Mouse (Mus musculus) myocyte (in vitro differentiated cells): ENCODE measurements at regions not wholly inside any gene's neighbourhood (a gene's known extent, or its start where the extent isn't known, plus 50 kb on each side); places are given as distances from the start of the nearest gene placed in this dataset.

ENCODE experiments used
- H3K27me3 ChIP-seq: one replicate; pipeline ENCODE4 v1.6.1; 2011; ENCODE audit not compliant: control insufficient read depth, insufficient read depth, insufficient read length
- H3K36me3 ChIP-seq: one replicate; pipeline ENCODE4 v1.6.1; 2011; ENCODE audit not compliant: control insufficient read depth, insufficient read depth
- H3K4me2 ChIP-seq: one replicate; pipeline ENCODE4 v1.6.1; 2011; ENCODE audit warnings: low read depth, control low read depth
- H3K4me3 ChIP-seq: one replicate; pipeline ENCODE4 v1.5.1; 2011; ENCODE audit warnings: mild to moderate bottlenecking, control low read depth, moderate library complexity
- H3K79me2 ChIP-seq: one replicate; pipeline ENCODE4 v1.6.1; 2011; ENCODE audit not compliant: control insufficient read depth, insufficient read depth
- H3ac ChIP-seq: one replicate; pipeline ENCODE4 v1.6.1; 2011; ENCODE audit not compliant: control insufficient read depth, insufficient read length
- CEBPB ChIP-seq: IDR thresholded peaks from 2 replicates; pipeline ENCODE4 v1.6.1; 2011; ENCODE audit warnings: mild to moderate bottlenecking, moderate library complexity; ENCODE audit not compliant: poor library complexity, insufficient read depth, severe bottlenecking
- E2F4 ChIP-seq: IDR thresholded peaks from one replicate; pipeline ENCODE4 v1.6.1; 2011; ENCODE audit warnings: mild to moderate bottlenecking, control low read depth, moderate library complexity; ENCODE audit not compliant: insufficient read depth
- MAX ChIP-seq: IDR thresholded peaks from one replicate; pipeline ENCODE4 v1.6.1; 2011; ENCODE audit warnings: low read depth, mild to moderate bottlenecking, control low read depth
- MYOD1 ChIP-seq, 3 experiments: IDR thresholded peaks; one replicate each; pipeline ENCODE4 v1.6.1; 2011; ENCODE audit warnings: control low read depth in 2 of 3, low read depth in 2 of 3, mild to moderate bottlenecking in 2 of 3, moderate library complexity in 1 of 3; ENCODE audit not compliant: insufficient read length in 2 of 3, control insufficient read depth in 1 of 3
- MYOG ChIP-seq, 3 experiments: IDR thresholded peaks; one replicate each; pipeline ENCODE4 v1.6.1; 2011; ENCODE audit warnings: control low read depth in 2 of 3, low read depth in 2 of 3, mild to moderate bottlenecking in 2 of 3; ENCODE audit not compliant: insufficient read length in 2 of 3, control insufficient read depth in 1 of 3, insufficient read depth in 1 of 3
- POLR2A ChIP-seq: IDR thresholded peaks from one replicate; pipeline ENCODE4 v1.6.1; 2011; ENCODE audit warnings: low read depth, mild to moderate bottlenecking, control low read depth, moderate library complexity; ENCODE audit not compliant: insufficient read length
- POLR2AphosphoS2 ChIP-seq: IDR thresholded peaks from one replicate; pipeline ENCODE4 v1.6.1; 2011; ENCODE audit warnings: low read depth, control low read depth; ENCODE audit not compliant: insufficient read length
- REST ChIP-seq: IDR thresholded peaks from one replicate; pipeline ENCODE4 v1.6.1; 2011; ENCODE audit warnings: mild to moderate bottlenecking, control low read depth, moderate library complexity; ENCODE audit not compliant: insufficient read depth, insufficient read length
- SRF ChIP-seq: IDR thresholded peaks from one replicate; pipeline ENCODE4 v1.6.1; 2011; ENCODE audit warnings: low read depth; ENCODE audit not compliant: control insufficient read depth, insufficient read length
- TCF12 ChIP-seq: IDR thresholded peaks from one replicate; pipeline ENCODE4 v1.6.1; 2011; ENCODE audit warnings: mild to moderate bottlenecking, control low read depth; ENCODE audit not compliant: poor library complexity, insufficient read depth, severe bottlenecking
- TCF3 ChIP-seq: IDR thresholded peaks from one replicate; pipeline ENCODE4 v1.6.1; 2011; ENCODE audit warnings: low read depth, control low read depth; ENCODE audit not compliant: insufficient read length
- USF1 ChIP-seq: IDR thresholded peaks from one replicate; pipeline ENCODE4 v1.6.1; 2011; ENCODE audit warnings: low read depth, mild to moderate bottlenecking, control low read depth, moderate library complexity

DNA sequence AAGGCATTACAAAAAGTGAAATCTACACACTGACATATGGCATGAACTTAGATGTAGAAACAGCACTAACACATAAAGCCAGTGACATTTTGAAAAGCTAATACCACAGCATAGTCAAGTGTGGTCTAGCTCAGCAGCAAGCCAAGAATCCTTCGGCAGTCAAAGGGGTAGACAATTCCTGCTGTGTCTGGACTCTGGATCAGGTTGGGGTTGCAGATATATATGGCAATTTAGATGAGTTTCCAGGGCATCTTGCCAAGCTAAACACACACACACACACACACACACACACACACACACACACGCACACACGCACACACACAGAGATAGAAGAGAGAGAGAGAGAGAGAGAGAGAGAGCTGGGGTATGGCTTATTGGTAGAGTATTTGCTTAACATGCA is 118.2 kb downstream of the Chst1 start:
- Histone ChIP-seq H3K4me3 (no peak overlapping the region), H3K79me2 (no peaks in the 10 kb centered on the region), H3K36me3 (no peaks in the 10 kb centered on the region), H3ac (no peak overlapping the region), H3K27me3 (no peaks in the 10 kb centered on the region), H3K4me2 (no peak overlapping the region)
- TF ChIP-seq CEBPB (no peak), USF1 (no peak), MYOD1 (IDR thresholded peaks at IDR 0.05; ENCODE audit: control insufficient read depth in 1 of 3, insufficient read length in 2 of 3, low read depth in 2 of 3) (no peak), E2F4 (no peak), POLR2AphosphoS2 (no peak), REST (no peak), POLR2A (no peak), MAX (no peak), TCF3 (no peak)

DNA sequence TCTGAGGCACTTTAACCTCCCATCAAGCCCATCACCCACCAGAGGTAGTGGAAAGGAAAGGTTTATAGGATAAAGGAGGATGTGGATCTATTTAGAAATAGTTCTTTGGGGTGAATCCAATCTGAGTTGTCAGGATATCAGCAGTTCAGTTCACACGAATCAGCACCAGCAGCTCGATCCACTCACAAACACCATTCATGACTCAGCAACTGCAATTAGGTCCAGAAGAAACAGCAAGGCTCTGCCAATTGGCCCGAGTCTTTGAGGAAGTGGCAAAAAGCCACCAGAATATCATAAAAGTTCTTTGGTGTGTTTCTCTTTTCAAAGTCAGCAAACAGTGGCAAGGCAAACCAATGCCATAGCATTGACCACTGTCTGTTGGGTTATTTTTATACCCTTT is 122.4 kb downstream of the Chst1 start:
- Histone ChIP-seq H3K4me3 (no peak overlapping the region), H3K4me2 (no peak overlapping the region), H3K27me3 (no peaks in the 10 kb centered on the region), H3K79me2 (no peaks in the 10 kb centered on the region), H3K36me3 (no peaks in the 10 kb centered on the region), H3ac (no peak overlapping the region)
- TF ChIP-seq SRF, result no peak
- no peak for TF ChIP-seq MYOG (IDR thresholded peaks at IDR 0.05; ENCODE audit: control insufficient read depth in 1 of 3, insufficient read depth in 1 of 3, insufficient read length in 2 of 3, low read depth in 2 of 3)
- TF ChIP-seq MYOD1 (IDR thresholded peaks at IDR 0.05; ENCODE audit: control insufficient read depth in 1 of 3, insufficient read length in 2 of 3, low read depth in 2 of 3), result no peak
- no peak for TF ChIP-seq POLR2AphosphoS2
- TF ChIP-seq E2F4, result no peak
- TF ChIP-seq POLR2A, result no peak
- no peak for TF ChIP-seq TCF3
- TF ChIP-seq USF1, result no peak
- no peak for TF ChIP-seq TCF12
- TF ChIP-seq MAX, result no peak
- no peak for TF ChIP-seq REST
- no peak for TF ChIP-seq CEBPB

DNA sequence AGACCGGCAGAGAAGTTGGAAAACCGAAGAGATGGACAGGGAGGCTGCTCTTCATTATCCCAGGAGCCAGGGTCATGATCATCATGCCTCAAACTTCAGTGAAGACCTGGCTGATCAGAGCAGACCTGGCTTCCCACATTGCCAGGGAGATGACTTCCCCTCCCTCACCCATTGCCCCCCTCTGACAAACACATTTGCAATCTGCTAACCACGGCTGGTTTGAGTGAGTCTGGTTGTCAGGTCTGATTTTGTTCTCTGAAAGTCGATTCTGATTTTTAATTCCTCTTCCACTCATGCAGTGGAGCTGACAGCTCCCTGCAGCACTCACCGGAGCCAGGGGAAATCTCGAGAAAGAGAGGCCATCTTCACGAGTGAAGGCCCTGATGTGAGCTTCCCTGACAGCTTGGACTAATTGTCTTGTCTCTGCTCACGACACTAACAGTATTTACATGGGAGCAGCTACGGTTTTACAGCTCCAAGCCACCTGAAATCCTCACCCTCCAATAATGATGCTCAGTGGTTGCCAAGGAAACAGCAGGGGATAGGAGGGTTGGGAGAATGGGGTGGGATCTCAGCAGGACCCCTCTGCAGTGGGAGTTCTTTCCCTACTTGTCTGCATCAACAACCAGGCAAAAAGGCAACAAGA is 124.2 kb downstream of the Chst1 start:
- no peak for TF ChIP-seq USF1
- TF ChIP-seq E2F4, result no peak
- no peak for TF ChIP-seq MAX
- TF ChIP-seq SRF, result no peak
- TF ChIP-seq CEBPB, result no peak
- no peak for TF ChIP-seq REST
- no peak for TF ChIP-seq POLR2A
- no peak for TF ChIP-seq MYOG (IDR thresholded peaks at IDR 0.05; ENCODE audit: control insufficient read depth in 1 of 3, insufficient read depth in 1 of 3, insufficient read length in 2 of 3, low read depth in 2 of 3)
- no peak for TF ChIP-seq TCF12
- no peak for TF ChIP-seq POLR2AphosphoS2
- no peak for TF ChIP-seq TCF3
- no peak for TF ChIP-seq MYOD1 (IDR thresholded peaks at IDR 0.05; ENCODE audit: control insufficient read depth in 1 of 3, insufficient read length in 2 of 3, low read depth in 2 of 3)
- no peaks in the 10 kb centered on the region for H3K36me3 ChIP-seq

DNA sequence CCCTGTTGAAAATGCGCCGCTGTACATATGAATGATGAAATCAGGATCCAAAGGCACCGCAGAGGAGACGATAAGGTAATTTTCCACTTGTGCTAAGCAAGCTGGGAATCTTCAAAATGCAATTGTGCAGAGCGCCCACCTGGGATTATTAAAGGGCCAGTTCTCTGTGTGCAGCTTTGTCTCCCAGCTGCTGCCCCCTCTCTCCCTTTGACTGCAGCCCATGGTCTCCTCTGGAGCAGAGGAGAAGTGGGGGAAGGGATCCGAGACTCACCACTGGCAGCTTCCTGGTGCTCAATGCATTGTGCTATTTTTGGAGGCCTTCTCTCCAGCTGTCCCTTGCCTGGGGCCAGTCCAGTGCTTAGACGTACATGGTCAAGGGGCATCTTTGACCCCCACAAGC is 127.1 kb downstream of the Chst1 start:
- Histone ChIP-seq H3K79me2 (no peaks in the 10 kb centered on the region), H3K4me2 (peak overlapping the region; percentile 48), H3ac (no peak overlapping the region), H3K27me3 (no peaks in the 10 kb centered on the region), H3K36me3 (no peaks in the 10 kb centered on the region), H3K4me3 (no peak overlapping the region)
- no peak for TF ChIP-seq E2F4
- no peak for TF ChIP-seq TCF12
- no peak for TF ChIP-seq TCF3
- no peak for TF ChIP-seq POLR2AphosphoS2
- peak in 2 of 3 experiments; percentile 53 to 61 for TF ChIP-seq MYOG (IDR thresholded peaks at IDR 0.05; ENCODE audit: control insufficient read depth in 1 of 3, insufficient read depth in 1 of 3, insufficient read length in 2 of 3, low read depth in 2 of 3)
- TF ChIP-seq MYOD1 (IDR thresholded peaks at IDR 0.05; ENCODE audit: control insufficient read depth in 1 of 3, insufficient read length in 2 of 3, low read depth in 2 of 3), result peak; percentile 10 to 72 (median 62)

More for the DNA sequence above, 124.2 kb downstream of the Chst1 start:
- Histone ChIP-seq H3K4me3 (no peak overlapping the region), H3K27me3 (no peaks in the 10 kb centered on the region), H3K4me2 (no peak overlapping the region), H3ac (no peak overlapping the region), H3K79me2 (no peaks in the 10 kb centered on the region)

DNA sequence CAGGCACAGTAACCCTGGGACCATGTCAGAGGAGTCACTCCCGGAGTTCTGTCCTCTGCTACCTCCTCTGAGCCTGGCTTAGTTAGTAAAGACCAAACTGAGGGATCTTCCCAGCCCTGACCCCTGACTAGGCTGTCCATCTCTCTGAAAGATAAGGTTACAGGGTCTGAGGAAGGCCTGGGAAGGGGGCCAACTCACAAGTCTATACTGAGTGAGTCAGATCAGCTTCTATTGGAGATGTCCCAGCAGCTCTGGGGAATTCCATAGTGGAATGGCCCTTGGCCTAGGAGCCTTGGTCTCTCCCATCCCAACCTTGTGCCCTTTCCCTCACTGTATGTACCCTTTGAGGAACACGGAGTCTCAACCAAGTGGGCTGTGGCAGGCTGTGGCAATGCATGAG is 127.7 kb downstream of the Chst1 start:
- Histone ChIP-seq H3K4me2 (peak overlapping the region; percentile 48), H3K36me3 (no peaks in the 10 kb centered on the region)
- TF ChIP-seq SRF (no peak), TCF12 (no peak), POLR2AphosphoS2 (no peak), CEBPB (no peak), MAX (no peak), MYOG (IDR thresholded peaks at IDR 0.05; ENCODE audit: control insufficient read depth in 1 of 3, insufficient read depth in 1 of 3, insufficient read length in 2 of 3, low read depth in 2 of 3) (no peak), POLR2A (no peak), MYOD1 (IDR thresholded peaks at IDR 0.05; ENCODE audit: control insufficient read depth in 1 of 3, insufficient read length in 2 of 3, low read depth in 2 of 3) (no peak), REST (no peak), TCF3 (no peak), E2F4 (no peak), USF1 (no peak)

More for the DNA sequence above, 127.7 kb downstream of the Chst1 start:
- Histone ChIP-seq H3K4me3 (no peak overlapping the region), H3K79me2 (no peaks in the 10 kb centered on the region), H3K27me3 (no peaks in the 10 kb centered on the region), H3ac (no peak overlapping the region)
